Mouse (Mus musculus) lung, adult 2 months (tissue): ENCODE data around the gene Dok4.

Experiments
- CTCF ChIP-seq: fragments of 200-500 bp; IDR thresholded peaks from 2 replicates; pipeline ENCODE4 v1.5.1; 2011; ENCODE audit warnings: mild to moderate bottlenecking, low read length, control low read depth; ENCODE audit not compliant: insufficient read depth
- POLR2A ChIP-seq: fragments of 200-500 bp; IDR thresholded peaks from 2 replicates; pipeline ENCODE4 v1.6.1; 2011; ENCODE audit warnings: low read depth, mild to moderate bottlenecking, control low read depth, low read length, borderline replicate concordance; ENCODE audit errors: extremely low read depth

GRCm38 (mm10) chr8:94870003-94870402 is 6.1 kb downstream of the Dok4 start:
- TF ChIP-seq CTCF (no peak), POLR2A (no peak)
